Mouse (Mus musculus): ENCODE results near the gene 1700025G04Rik. TPM values are rescaled to one million over a fixed set of nuclear protein-coding genes. Genes with fewer than 3 reads are reported as not detected.

1700025G04Rik gene
- polyA plus RNA-seq, 1 experiment = 0.01 TPM

DNA sequence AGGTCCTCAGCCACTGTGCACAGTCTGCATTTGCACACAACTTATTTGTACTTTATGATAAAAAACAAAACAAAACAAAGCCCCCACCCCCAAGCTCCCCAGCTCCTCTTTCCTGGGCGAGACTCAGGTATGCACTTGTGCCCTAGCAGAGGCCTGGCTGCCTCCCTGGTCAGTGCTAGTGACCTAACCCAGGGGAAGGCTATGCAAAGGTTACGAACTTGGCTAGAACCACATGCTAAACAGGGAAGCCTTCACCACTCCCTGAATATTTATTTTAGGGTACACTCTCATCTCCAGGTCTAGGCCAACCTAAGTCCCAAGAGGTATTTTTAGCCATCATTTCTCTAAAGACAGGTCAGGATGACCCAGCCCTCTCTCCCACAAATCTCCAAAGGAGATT is 203.8 kb downstream of the 1700025G04Rik start:
- TF ChIP-seq GATA1 (IDR thresholded peaks at IDR 0.05; ENCODE audit: low read length) (no peak), TAL1 (IDR thresholded peaks at IDR 0.05; ENCODE audit: low read length) (no peak)
- Histone ChIP-seq H3K27me3 (ENCODE audit: control insufficient read depth) (no peaks in the 10 kb centered on the region), H3K4me3 (replicated peaks) (no peak overlapping the region), H3K4me1 (ENCODE audit: control insufficient read depth) (no peaks in the 10 kb centered on the region), H3K36me3 (ENCODE audit: control insufficient read depth) (no peaks in the 10 kb centered on the region), H3K9me3 (ENCODE audit: control insufficient read depth, low read length) (no peaks in the 10 kb centered on the region)

DNA sequence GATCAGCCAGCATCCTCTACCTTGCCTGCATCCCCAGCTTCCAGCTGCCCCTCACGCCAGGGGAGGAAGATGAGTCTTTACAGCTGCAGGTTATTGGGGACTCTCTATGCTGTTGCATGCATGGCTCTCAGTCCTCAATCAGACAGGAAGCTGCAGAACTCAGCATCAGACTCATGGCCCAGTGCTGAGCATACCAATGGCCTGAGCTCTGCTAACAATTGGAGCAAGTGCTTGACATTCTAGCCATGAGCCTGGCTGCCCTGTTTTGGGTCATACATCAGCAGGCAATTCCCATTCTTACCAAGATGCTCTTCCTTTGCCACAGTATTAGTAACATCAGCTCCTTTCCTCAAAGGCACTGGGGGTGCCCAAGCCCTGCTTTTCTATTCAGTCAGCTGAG is 208.7 kb downstream of the 1700025G04Rik start:
- Histone ChIP-seq H3K4me3 (replicated peaks) (no peak overlapping the region), H3K36me3 (ENCODE audit: control insufficient read depth) (no peaks in the 10 kb centered on the region), H3K9me3 (ENCODE audit: control insufficient read depth, low read length) (no peaks in the 10 kb centered on the region), H3K4me1 (ENCODE audit: control insufficient read depth) (no peaks in the 10 kb centered on the region), H3K27me3 (ENCODE audit: control insufficient read depth) (no peaks in the 10 kb centered on the region)
- TF ChIP-seq GATA1 (IDR thresholded peaks at IDR 0.05; ENCODE audit: low read length) = no peak
- no peak for TF ChIP-seq TAL1 (IDR thresholded peaks at IDR 0.05; ENCODE audit: low read length)

DNA sequence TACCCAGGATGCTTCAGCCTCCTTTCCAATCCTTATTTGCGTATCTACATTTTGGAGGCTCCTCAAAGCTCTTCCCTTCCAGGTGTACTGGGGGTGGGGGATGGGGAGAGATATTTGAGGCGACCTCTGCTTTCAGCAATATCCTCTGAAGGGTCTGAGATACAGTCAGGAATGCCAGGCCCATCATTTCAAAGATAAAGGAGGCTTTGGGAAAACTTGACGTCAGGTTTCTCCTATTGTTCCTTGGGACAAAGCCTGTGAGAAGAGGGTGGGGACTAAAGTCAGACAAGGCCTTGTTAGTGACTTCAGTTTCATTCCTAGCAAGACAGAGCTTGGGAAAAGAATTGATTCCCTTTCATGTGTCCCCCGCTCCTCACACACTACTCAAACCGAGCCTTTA is 209.2 kb downstream of the 1700025G04Rik start:
- H3K9me3 ChIP-seq (ENCODE audit: control insufficient read depth, low read length) = no peaks in the 10 kb centered on the region
- TF ChIP-seq TAL1 (IDR thresholded peaks at IDR 0.05; ENCODE audit: low read length) (no peak), GATA1 (IDR thresholded peaks at IDR 0.05; ENCODE audit: low read length) (no peak)
- no peak overlapping the region for H3K4me3 ChIP-seq (replicated peaks)
- no peaks in the 10 kb centered on the region for H3K27me3 ChIP-seq (ENCODE audit: control insufficient read depth)
- no peaks in the 10 kb centered on the region for H3K4me1 ChIP-seq (ENCODE audit: control insufficient read depth)
- H3K36me3 ChIP-seq (ENCODE audit: control insufficient read depth) = no peaks in the 10 kb centered on the region

DNA sequence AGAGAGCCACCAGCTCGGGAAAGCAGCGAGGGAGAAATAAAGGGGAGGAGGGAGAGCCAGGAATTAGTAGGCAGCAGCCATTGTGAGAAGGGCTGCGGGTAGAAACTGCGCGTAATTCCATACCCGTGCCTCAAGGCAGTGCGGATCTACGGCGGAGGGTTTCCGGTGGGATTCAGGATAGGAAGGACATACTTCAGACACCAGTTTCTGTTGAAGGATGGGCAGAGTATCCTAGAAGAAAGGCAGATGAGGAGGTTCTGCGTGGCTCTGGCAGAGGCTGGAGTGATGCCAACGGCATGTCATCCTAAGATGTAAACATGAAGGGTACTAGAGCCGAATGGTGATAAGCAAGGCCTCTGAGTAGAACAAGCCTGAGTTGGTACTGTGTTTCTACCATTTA is 210.0 kb downstream of the 1700025G04Rik start:
- Histone ChIP-seq H3K27me3 (ENCODE audit: control insufficient read depth) (no peaks in the 10 kb centered on the region), H3K4me3 (replicated peaks) (no peak overlapping the region), H3K9me3 (ENCODE audit: control insufficient read depth, low read length) (no peaks in the 10 kb centered on the region), H3K4me1 (ENCODE audit: control insufficient read depth) (no peaks in the 10 kb centered on the region), H3K36me3 (ENCODE audit: control insufficient read depth) (no peaks in the 10 kb centered on the region)
- TF ChIP-seq GATA1 (IDR thresholded peaks at IDR 0.05; ENCODE audit: low read length) (no peak), TAL1 (IDR thresholded peaks at IDR 0.05; ENCODE audit: low read length) (no peak)

GRCm38 (mm10) chr1:151879308-151879850 is 210.5 kb downstream of the 1700025G04Rik start:
- no peaks in the 10 kb centered on the region for H3K36me3 ChIP-seq (ENCODE audit: control insufficient read depth)
- H3K27me3 ChIP-seq (ENCODE audit: control insufficient read depth) = no peaks in the 10 kb centered on the region
- TF ChIP-seq TAL1 (IDR thresholded peaks at IDR 0.05; ENCODE audit: low read length) = no peak
- no peak for TF ChIP-seq GATA1 (IDR thresholded peaks at IDR 0.05; ENCODE audit: low read length)
- no peaks in the 10 kb centered on the region for H3K4me1 ChIP-seq (ENCODE audit: control insufficient read depth)
- H3K9me3 ChIP-seq (ENCODE audit: control insufficient read depth, low read length) = no peaks in the 10 kb centered on the region
- H3K4me3 ChIP-seq (replicated peaks) = no peak overlapping the region

GRCm38 (mm10) chr1:151878411-151878810 is 211.5 kb downstream of the 1700025G04Rik start:
- Histone ChIP-seq H3K27me3 (ENCODE audit: control insufficient read depth) (no peaks in the 10 kb centered on the region), H3K36me3 (ENCODE audit: control insufficient read depth) (no peaks in the 10 kb centered on the region), H3K4me3 (replicated peaks) (no peak overlapping the region), H3K4me1 (ENCODE audit: control insufficient read depth) (no peaks in the 10 kb centered on the region), H3K9me3 (ENCODE audit: control insufficient read depth, low read length) (no peaks in the 10 kb centered on the region)
- TF ChIP-seq GATA1 (IDR thresholded peaks at IDR 0.05; ENCODE audit: low read length) (no peak), TAL1 (IDR thresholded peaks at IDR 0.05; ENCODE audit: low read length) (no peak)

- Histone ChIP-seq H3K36me3 (ENCODE audit: control insufficient read depth) (no peaks in the 10 kb centered on the region), H3K4me3 (replicated peaks) (no peak overlapping the region), H3K9me3 (ENCODE audit: control insufficient read depth, low read length) (no peaks in the 10 kb centered on the region), H3K27me3 (ENCODE audit: control insufficient read depth) (no peaks in the 10 kb centered on the region), H3K4me1 (ENCODE audit: control insufficient read depth) (no peaks in the 10 kb centered on the region)
- TF ChIP-seq GATA1 (IDR thresholded peaks at IDR 0.05; ENCODE audit: low read length) (no peak), TAL1 (IDR thresholded peaks at IDR 0.05; ENCODE audit: low read length) (no peak)
Measured at GRCm38 (mm10) chr1:151872971-151873370, 217.0 kb downstream of the 1700025G04Rik start.

- no peaks in the 10 kb centered on the region for H3K27me3 ChIP-seq (ENCODE audit: control insufficient read depth)
- H3K36me3 ChIP-seq (ENCODE audit: control insufficient read depth) = no peaks in the 10 kb centered on the region
- H3K4me3 ChIP-seq (replicated peaks) = no peak overlapping the region
- TF ChIP-seq GATA1 (IDR thresholded peaks at IDR 0.05; ENCODE audit: low read length) (no peak), TAL1 (IDR thresholded peaks at IDR 0.05; ENCODE audit: low read length) (no peak)
- H3K4me1 ChIP-seq (ENCODE audit: control insufficient read depth) = no peaks in the 10 kb centered on the region
- H3K9me3 ChIP-seq (ENCODE audit: control insufficient read depth, low read length) = no peaks in the 10 kb centered on the region
Measured at GRCm38 (mm10) chr1:151864326-151864725, 225.6 kb downstream of the 1700025G04Rik start.

DNA sequence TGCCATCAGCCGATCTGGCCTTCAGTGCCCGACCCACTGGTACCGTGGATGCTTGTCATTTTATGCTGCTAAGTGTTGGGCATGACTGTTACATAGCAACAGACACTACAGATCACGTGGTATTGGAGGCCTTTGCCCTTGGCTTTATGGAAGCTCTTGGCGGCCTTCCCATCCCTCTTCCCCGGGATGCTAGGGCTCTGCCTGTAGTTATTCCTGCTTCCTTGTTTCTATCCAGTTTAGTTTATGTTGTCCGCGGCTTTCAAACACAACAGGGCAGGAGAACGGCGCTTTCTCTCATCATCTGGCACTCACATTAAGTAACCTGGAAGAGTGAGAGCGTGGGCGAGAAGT is 226.2 kb downstream of the 1700025G04Rik start:
- Histone ChIP-seq H3K9me3 (ENCODE audit: control insufficient read depth, low read length) (no peaks in the 10 kb centered on the region), H3K36me3 (ENCODE audit: control insufficient read depth) (no peaks in the 10 kb centered on the region), H3K27me3 (ENCODE audit: control insufficient read depth) (no peaks in the 10 kb centered on the region), H3K4me3 (replicated peaks) (no peak overlapping the region), H3K4me1 (ENCODE audit: control insufficient read depth) (no peaks in the 10 kb centered on the region)
- TF ChIP-seq GATA1 (IDR thresholded peaks at IDR 0.05; ENCODE audit: low read length) (no peak), TAL1 (IDR thresholded peaks at IDR 0.05; ENCODE audit: low read length) (no peak)

- H3K27me3 ChIP-seq (ENCODE audit: control insufficient read depth) = no peaks in the 10 kb centered on the region
- H3K36me3 ChIP-seq (ENCODE audit: control insufficient read depth) = no peaks in the 10 kb centered on the region
- no peak overlapping the region for H3K4me3 ChIP-seq (replicated peaks)
- H3K9me3 ChIP-seq (ENCODE audit: control insufficient read depth, low read length) = no peaks in the 10 kb centered on the region
- TF ChIP-seq GATA1 (IDR thresholded peaks at IDR 0.05; ENCODE audit: low read length) (no peak), TAL1 (IDR thresholded peaks at IDR 0.05; ENCODE audit: low read length) (no peak)
- no peaks in the 10 kb centered on the region for H3K4me1 ChIP-seq (ENCODE audit: control insufficient read depth)
Measured at GRCm38 (mm10) chr1:151863135-151863796, 226.7 kb downstream of the 1700025G04Rik start.
